Mouse (Mus musculus) stomach, postnatal 0 days (tissue): ENCODE results near the gene Chordc1.

Experiments
- CTCF ChIP-seq: IDR thresholded peaks from 2 replicates; pipeline ENCODE4 v1.5.1; 2016; ENCODE audit warnings: antibody characterized with exemption, low read depth, mild to moderate bottlenecking, moderate library complexity
- EP300 ChIP-seq: optimal IDR thresholded peaks from 2 replicates; pipeline ENCODE3; 2016; ENCODE audit warnings: antibody characterized with exemption

DNA sequence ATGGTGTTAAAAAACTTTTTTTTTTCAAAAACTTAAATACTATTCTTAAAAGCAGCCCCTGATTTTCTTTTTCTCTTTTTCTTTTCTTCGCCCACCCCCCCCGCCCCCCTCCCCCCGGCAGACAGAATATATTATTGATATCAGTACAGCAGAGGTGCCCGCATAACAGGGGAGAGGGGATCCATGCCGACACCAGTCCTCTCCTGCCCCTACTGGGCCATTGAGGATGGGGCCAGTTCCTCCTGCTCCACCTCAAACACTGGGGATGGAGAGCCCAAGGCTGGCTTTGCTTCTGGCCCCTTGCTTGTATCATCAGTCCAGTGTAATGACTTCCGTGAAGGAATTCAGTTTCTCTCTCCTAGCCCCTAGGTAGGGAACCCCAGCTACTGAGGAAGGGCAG lies 6.4 kb downstream of the Chordc1 start:
- TF ChIP-seq CTCF (no peak), EP300 (no peak)
